Mouse (Mus musculus) ovary, postnatal 36 days (tissue): ENCODE results near the gene Apln.

Experiments used
- DNase-seq: peaks from one replicate; pipeline ENCODE4 v3.0.0; 2022; ENCODE audit warnings: low spot score, mixed read lengths

The Apln gene

DNA sequence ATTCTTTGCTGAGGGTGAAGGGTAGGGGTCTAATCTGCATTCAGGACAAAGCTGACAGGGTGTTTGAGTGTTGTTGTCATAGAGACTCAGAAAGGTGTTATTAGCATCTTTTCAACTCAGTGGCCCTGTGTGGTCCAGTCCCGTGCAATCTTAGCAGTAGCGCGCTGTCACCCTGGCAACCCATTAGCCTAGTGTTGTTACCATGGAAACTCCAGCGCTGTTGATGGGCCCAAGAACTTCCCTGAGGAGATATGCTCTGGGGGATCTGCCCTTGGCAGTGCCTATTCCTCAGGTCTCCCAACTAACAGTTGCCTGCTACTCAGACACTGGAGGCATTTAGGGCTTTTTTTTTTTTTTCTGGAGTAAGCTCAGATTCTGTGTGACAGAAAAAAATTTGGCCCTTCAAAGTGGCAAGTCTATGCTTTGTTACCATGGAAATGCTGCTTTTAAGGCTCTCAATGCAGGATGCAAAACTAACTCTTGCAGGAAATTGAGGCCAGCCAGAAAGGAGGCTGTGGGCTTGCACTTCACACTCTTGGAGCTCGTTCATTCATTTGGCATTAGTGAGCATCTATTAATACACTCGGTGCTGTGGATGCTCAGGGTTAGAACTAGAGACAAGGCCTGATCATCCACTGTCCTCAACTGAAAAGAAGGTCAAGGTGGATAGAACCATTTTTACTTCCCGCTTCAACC is 17.6 kb downstream of the Apln start:
- DNase-seq, result no peak

DNA sequence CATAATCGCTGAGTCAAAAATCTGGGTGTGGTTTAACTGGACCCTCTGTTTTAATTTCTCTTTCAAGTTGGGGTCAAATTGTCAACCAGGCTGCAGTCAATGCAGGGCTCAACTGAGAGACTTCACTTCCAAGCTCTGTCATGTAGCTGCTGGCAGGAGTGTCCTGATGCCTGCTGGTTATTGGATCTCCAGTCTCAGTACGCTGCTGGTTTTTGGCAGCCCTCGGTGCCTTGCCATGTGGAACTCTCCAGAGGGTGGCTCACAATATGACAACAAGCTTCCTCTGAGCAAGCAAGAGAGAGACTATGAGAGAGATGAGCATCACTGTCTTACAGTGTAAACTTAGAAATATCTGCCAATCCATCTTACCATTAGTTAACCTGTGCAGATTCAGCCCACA is 23.0 kb downstream of the Apln start:
- DNase-seq, result no peak

DNA sequence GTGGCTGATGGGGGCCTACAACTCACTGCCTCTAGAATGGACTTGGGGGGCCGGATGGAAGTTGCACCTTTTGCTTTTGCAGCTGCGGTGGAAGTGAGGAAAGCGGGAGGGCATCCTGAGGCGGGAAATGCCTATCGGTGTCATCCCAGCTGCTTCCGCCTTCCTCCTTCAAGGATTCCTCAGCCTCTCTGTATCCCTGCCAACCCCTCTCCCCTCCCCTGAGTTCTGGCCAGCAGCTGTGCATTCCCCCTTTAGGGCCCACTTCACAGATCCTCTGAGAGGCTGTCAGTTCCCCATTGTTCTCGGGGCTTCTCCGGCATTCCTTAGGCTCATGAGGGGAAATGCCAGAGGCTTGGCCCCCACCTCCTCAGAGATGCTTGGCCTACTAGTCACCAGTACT is 28.6 kb downstream of the Apln start:
- no peak for DNase-seq

DNA sequence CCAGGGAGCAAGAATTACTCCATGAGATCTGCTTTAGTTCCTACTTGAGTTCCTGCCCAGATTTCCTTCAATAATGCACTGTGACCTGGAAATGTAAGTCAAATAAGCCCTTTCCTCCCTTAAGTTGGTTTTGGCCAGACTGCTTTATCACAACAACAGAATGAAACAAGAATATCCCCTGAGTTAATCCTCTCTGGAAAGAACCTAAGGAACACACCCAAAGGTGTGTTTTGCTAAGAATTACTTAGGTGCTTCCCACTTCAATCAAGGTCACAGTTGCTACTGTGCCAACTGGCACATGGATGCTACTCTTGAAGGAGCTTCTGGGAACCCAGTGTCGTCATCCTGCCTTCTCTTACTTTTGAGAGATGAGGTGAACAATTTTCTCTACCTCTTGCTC is 29.9 kb downstream of the Apln start:
- DNase-seq, result no peak

DNA sequence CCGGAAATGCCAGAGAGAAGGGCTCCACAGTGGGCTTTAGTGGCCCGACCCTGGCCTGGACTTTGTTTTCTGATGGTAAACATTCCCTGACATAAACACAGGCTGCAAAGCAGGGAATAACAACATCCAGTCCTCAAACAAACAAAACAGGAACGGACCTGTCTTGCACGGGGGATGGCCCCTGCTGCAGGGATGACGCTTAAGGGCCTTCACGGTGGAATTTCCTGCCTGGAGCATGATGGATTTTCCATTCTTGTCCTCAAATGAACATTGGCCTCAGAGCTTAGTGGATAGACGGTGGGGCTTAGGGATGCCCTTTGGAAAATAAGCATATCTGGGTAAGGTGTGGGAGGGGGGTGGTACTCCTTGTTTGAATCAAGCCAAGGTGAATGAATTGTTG is 33.5 kb downstream of the Apln start:
- no peak for DNase-seq

DNA sequence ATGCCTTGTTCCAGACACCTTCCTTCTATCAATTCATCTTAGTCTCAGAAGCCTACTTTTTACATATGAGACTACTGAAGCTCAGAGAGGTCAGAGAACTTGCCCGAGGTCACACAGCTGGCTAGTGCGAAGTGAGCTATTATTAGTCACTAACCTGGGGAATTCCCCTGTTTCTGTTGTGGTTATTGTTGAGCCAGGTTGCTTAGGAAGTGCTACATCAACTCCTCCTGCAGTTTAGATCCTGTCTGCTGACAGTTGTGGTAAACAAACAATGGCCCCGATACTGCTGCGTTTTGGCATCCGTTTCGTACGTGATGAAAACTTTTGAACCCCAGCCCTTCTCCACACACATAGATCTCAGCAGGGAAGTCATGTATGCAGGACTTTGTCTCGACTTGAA is 36.2 kb downstream of the Apln start:
- DNase-seq, result no peak

DNA sequence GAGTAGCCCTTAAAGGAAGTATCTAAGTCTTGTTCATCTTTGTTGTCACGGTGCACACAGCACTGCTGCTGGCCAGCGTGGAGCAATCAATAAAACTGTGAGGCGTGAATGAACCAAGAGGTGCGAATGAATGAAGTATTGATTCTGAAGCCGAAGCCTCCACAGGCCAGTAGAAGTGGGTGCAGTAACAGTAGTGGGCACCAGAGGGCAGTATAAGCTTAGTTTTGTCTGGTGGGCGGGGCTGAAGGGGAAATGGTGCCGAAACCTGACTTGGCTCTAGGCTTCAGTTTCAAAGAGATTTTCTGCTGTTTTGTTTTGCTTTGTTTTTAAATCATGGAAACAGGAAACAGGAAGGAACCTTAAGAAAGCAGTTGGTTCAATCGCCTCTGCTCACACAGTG is 42.0 kb downstream of the Apln start:
- DNase-seq, result peak; percentile 49

DNA sequence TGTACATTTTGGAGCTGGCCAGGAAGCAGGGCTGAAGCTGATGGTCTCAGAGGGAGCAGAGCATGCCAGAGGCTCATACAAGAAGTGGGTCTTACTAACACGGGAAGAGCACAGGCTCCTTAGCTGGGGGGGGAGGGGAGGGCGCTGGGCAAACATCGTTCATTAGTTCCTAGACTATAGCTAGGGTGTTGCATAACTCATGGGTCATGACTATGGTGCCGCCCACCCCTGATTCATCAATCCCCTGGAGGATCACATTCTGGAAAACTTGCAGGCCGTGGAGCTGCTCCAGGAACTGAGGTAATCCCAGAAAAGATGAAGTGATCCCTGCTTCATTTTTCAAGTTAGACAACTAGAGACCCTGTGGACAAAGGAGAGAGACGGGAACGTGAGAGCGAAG is 46.6 kb downstream of the Apln start:
- DNase-seq, result no peak

DNA sequence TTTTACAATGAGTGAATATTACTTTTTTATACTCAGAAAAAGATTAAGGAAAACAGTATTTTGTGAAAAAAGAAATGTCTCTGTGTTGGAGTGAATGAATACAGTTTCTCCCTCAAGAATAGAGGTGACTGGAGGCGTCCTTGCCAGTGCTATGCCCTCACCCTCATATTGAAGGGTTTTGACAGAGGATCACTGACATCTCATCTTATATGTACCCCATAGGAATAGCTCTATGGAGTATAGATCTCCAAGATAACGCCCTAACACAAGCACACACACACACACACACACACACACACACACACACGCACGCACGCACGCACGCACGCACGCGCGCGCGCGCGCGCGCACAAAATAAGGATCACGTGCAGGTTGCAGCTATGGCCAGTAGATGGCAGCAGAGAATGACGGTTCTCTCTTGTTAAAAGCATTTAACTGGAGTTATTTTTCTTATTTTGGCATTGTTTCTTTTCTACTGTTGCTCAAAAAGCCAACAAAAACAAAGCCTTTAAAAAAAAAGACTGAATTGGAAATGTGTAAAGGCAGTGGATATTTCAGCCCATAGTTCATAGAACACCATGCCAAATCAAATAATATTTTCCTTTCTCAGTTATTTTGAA is 49.5 kb downstream of the Apln start:
- peak; percentile 20 for DNase-seq

DNA sequence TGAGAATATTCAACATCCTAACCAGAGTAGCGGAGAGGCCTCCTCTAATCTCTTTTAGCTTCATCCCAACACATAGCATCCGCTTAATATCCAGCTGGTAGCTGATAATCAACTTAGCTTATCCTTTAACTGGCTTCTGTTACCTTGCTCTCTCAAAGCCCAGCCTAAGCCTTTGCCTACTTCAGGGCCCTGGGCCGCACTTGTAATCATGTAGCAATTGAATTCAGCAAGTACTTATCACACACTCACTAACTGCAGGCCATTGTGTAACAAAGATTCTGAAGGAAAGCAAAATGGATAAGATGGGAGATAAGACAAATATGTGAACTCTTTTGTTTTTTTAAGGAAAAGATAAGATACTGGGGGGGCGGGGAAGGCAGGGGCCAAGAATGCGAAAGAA is 57.6 kb downstream of the Apln start:
- DNase-seq, result no peak

DNA sequence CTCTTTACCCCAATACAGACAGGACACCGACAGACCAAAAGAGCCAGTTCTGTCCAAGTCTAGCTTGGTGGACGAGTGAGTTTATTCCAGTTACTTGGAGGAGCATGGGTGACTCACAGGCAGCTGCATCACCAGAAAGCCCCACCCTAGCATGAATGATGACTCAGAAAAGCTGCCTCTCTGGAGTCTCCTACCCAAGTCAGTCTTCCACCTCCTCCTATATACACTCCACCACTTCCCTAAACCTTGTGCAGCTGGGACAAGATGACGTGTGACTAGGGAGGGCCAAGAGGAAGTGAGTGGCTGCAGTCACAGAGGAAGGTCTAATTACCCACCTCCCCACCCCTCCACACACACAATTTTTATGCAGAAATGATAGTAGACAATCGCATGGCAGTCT is 58.1 kb downstream of the Apln start:
- DNase-seq, result no peak
